Mouse (Mus musculus): Measurements from ENCODE around the gene Tead2. TPM values are rescaled to one million over a fixed set of nuclear protein-coding genes. Genes with fewer than 3 reads are reported as not detected.
A peak's percentile ranks its signal among the peaks of the same experiment; 100 is the strongest.

Gene Tead2
- polyA plus RNA-seq, 1 experiment from 2014 or later = 88.0 TPM

GRCm38 (mm10) chr7:45193871-45194785, 21.4 kb upstream of the Tead2 start:
- Histone ChIP-seq H3K4me3 (ENCODE audit: low read length) (no peak overlapping the region), H3K27ac (ENCODE audit: low read length) (no peak overlapping the region), H3K4me2 (ENCODE audit: low read depth, low read length) (no peak overlapping the region), H3K9me3 (replicated peaks; ENCODE audit: control insufficient read depth, low read length) (no peaks in the 10 kb centered on the region), H3K27me3 (ENCODE audit: control insufficient read depth, insufficient read depth, low read length) (peaks cover 3% of the 10 kb centered on the region), H3K4me1 (ENCODE audit: control insufficient read depth, insufficient read depth, low read length) (peaks cover 10% of the 10 kb centered on the region; the same call in 1 of the 2 replicates), H3K9ac (ENCODE audit: low read length) (no peak overlapping the region), H3K36me3 (ENCODE audit: control insufficient read depth, insufficient read depth) (no peaks in the 10 kb centered on the region)
- 73% methylated on average over 17 of the region's 17 CpGs for WGBS
- no peak for ATAC-seq (replicated peaks; ENCODE audit: extremely low read depth, insufficient read depth, low FRiP score)

GRCm38 (mm10) chr7:45195341-45196175, 20.0 kb upstream of the Tead2 start:
- no peak overlapping the region for H3K4me3 ChIP-seq (ENCODE audit: low read length)
- no peaks in the 10 kb centered on the region for H3K36me3 ChIP-seq (ENCODE audit: control insufficient read depth, insufficient read depth)
- H3K27me3 ChIP-seq (ENCODE audit: control insufficient read depth, insufficient read depth, low read length) = peaks cover 3% of the 10 kb centered on the region; the same call in 1 of the 2 replicates
- WGBS = 56% methylated on average over 13 of the region's 13 CpGs
- H3K9me3 ChIP-seq (replicated peaks; ENCODE audit: control insufficient read depth, low read length) = no peaks in the 10 kb centered on the region
- H3K4me2 ChIP-seq (ENCODE audit: low read depth, low read length) = no peak overlapping the region
- H3K27ac ChIP-seq (ENCODE audit: low read length) = no peak overlapping the region
- no peak overlapping the region for H3K9ac ChIP-seq (ENCODE audit: low read length)
- ATAC-seq (replicated peaks; ENCODE audit: extremely low read depth, insufficient read depth, low FRiP score) = no peak
- peaks cover 10% of the 10 kb centered on the region; the same call in 1 of the 2 replicates for H3K4me1 ChIP-seq (ENCODE audit: control insufficient read depth, insufficient read depth, low read length)

GRCm38 (mm10) chr7:45196176-45196535, 19.4 kb upstream of the Tead2 start:
- H3K27ac ChIP-seq (ENCODE audit: low read length) = no peak overlapping the region
- ATAC-seq (replicated peaks; ENCODE audit: extremely low read depth, insufficient read depth, low FRiP score) = no peak
- no peaks in the 10 kb centered on the region for H3K9me3 ChIP-seq (replicated peaks; ENCODE audit: control insufficient read depth, low read length)
- no peak overlapping the region for H3K9ac ChIP-seq (ENCODE audit: low read length)
- WGBS = 68% methylated on average over 4 of the region's 4 CpGs
- no peak overlapping the region for H3K4me2 ChIP-seq (ENCODE audit: low read depth, low read length)
- peaks cover 3% of the 10 kb centered on the region; the same call in 1 of the 2 replicates for H3K27me3 ChIP-seq (ENCODE audit: control insufficient read depth, insufficient read depth, low read length)
- H3K4me1 ChIP-seq (ENCODE audit: control insufficient read depth, insufficient read depth, low read length) = peaks cover 10% of the 10 kb centered on the region; the same call in 1 of the 2 replicates
- no peak overlapping the region for H3K4me3 ChIP-seq (ENCODE audit: low read length)
- H3K36me3 ChIP-seq (ENCODE audit: control insufficient read depth, insufficient read depth) = no peaks in the 10 kb centered on the region

GRCm38 (mm10) chr7:45196994-45197393, 18.6 kb upstream of the Tead2 start:
- H3K36me3 ChIP-seq (ENCODE audit: control insufficient read depth, insufficient read depth) = no peaks in the 10 kb centered on the region
- 68% methylated on average over 5 of the region's 5 CpGs for WGBS
- H3K27ac ChIP-seq (ENCODE audit: low read length) = no peak overlapping the region
- no peak overlapping the region for H3K9ac ChIP-seq (ENCODE audit: low read length)
- H3K27me3 ChIP-seq (ENCODE audit: control insufficient read depth, insufficient read depth, low read length) = peaks cover 3% of the 10 kb centered on the region; the same call in 1 of the 2 replicates
- H3K9me3 ChIP-seq (replicated peaks; ENCODE audit: control insufficient read depth, low read length) = no peaks in the 10 kb centered on the region
- H3K4me3 ChIP-seq (ENCODE audit: low read length) = no peak overlapping the region
- H3K4me1 ChIP-seq (ENCODE audit: control insufficient read depth, insufficient read depth, low read length) = peaks cover 6% of the 10 kb centered on the region; the same call in 1 of the 2 replicates
- ATAC-seq (replicated peaks; ENCODE audit: extremely low read depth, insufficient read depth, low FRiP score) = no peak
- no peak overlapping the region for H3K4me2 ChIP-seq (ENCODE audit: low read depth, low read length)

GRCm38 (mm10) chr7:45198435-45198834, 17.1 kb upstream of the Tead2 start:
- no peak overlapping the region for H3K4me3 ChIP-seq (ENCODE audit: low read length)
- WGBS = 11% methylated on average over 5 of the region's 5 CpGs
- H3K4me2 ChIP-seq (ENCODE audit: low read depth, low read length) = no peak overlapping the region
- H3K9ac ChIP-seq (ENCODE audit: low read length) = no peak overlapping the region
- H3K27ac ChIP-seq (ENCODE audit: low read length) = no peak overlapping the region
- no peak for ATAC-seq (replicated peaks; ENCODE audit: extremely low read depth, insufficient read depth, low FRiP score)
- peaks cover 3% of the 10 kb centered on the region; the same call in 1 of the 2 replicates for H3K27me3 ChIP-seq (ENCODE audit: control insufficient read depth, insufficient read depth, low read length)
- no peaks in the 10 kb centered on the region for H3K36me3 ChIP-seq (ENCODE audit: control insufficient read depth, insufficient read depth)
- H3K4me1 ChIP-seq (ENCODE audit: control insufficient read depth, insufficient read depth, low read length) = peaks cover 6% of the 10 kb centered on the region; the same call in 1 of the 2 replicates
- H3K9me3 ChIP-seq (replicated peaks; ENCODE audit: control insufficient read depth, low read length) = no peaks in the 10 kb centered on the region

GRCm38 (mm10) chr7:45198961-45199360, 16.6 kb upstream of the Tead2 start:
- H3K4me1 ChIP-seq (ENCODE audit: control insufficient read depth, insufficient read depth, low read length) = peaks cover 6% of the 10 kb centered on the region; the same call in 1 of the 2 replicates
- ATAC-seq (replicated peaks; ENCODE audit: extremely low read depth, insufficient read depth, low FRiP score) = no peak
- peaks cover 3% of the 10 kb centered on the region; the same call in 1 of the 2 replicates for H3K27me3 ChIP-seq (ENCODE audit: control insufficient read depth, insufficient read depth, low read length)
- H3K9ac ChIP-seq (ENCODE audit: low read length) = no peak overlapping the region
- no peak overlapping the region for H3K4me3 ChIP-seq (ENCODE audit: low read length)
- WGBS = 75% methylated on average over 11 of the region's 11 CpGs
- H3K4me2 ChIP-seq (ENCODE audit: low read depth, low read length) = no peak overlapping the region
- no peak overlapping the region for H3K27ac ChIP-seq (ENCODE audit: low read length)
- H3K36me3 ChIP-seq (ENCODE audit: control insufficient read depth, insufficient read depth) = no peaks in the 10 kb centered on the region
- no peaks in the 10 kb centered on the region for H3K9me3 ChIP-seq (replicated peaks; ENCODE audit: control insufficient read depth, low read length)

- Histone ChIP-seq H3K4me3 (ENCODE audit: low read length) (no peak overlapping the region), H3K27me3 (ENCODE audit: control insufficient read depth, insufficient read depth, low read length) (no peaks in the 10 kb centered on the region), H3K4me2 (ENCODE audit: low read depth, low read length) (no peak overlapping the region), H3K36me3 (ENCODE audit: control insufficient read depth, insufficient read depth) (no peaks in the 10 kb centered on the region), H3K9me3 (replicated peaks; ENCODE audit: control insufficient read depth, low read length) (no peaks in the 10 kb centered on the region), H3K4me1 (ENCODE audit: control insufficient read depth, insufficient read depth, low read length) (no peaks in the 10 kb centered on the region), H3K27ac (ENCODE audit: low read length) (peak overlapping the region; percentile 23; the same call in 1 of the 2 replicates), H3K9ac (ENCODE audit: low read length) (no peak overlapping the region)
- no peak for ATAC-seq (replicated peaks; ENCODE audit: extremely low read depth, insufficient read depth, low FRiP score)
- 26% methylated on average over 10 of the region's 10 CpGs for WGBS
Measured at GRCm38 (mm10) chr7:45202654-45203053, 12.9 kb upstream of the Tead2 start.

GRCm38 (mm10) chr7:45204380-45205143, 11.0 kb upstream of the Tead2 start, which contains the start of gene Ccdc155:
TSS of gene Ccdc155 (minus strand) at chr7:45204892.
- Histone ChIP-seq H3K4me1 (ENCODE audit: control insufficient read depth, insufficient read depth, low read length) (no peaks in the 10 kb centered on the region), H3K4me2 (ENCODE audit: low read depth, low read length) (peak within 1 kb of the TSS; percentile 71), H3K9ac (ENCODE audit: low read length) (peak within 1 kb of the TSS; percentile 50), H3K27me3 (ENCODE audit: control insufficient read depth, insufficient read depth, low read length) (no peaks in the 10 kb centered on the region), H3K36me3 (ENCODE audit: control insufficient read depth, insufficient read depth) (no peaks in the 10 kb centered on the region), H3K27ac (ENCODE audit: low read length) (no peak within 1 kb of the TSS), H3K4me3 (ENCODE audit: low read length) (peak within 1 kb of the TSS; percentile 51), H3K9me3 (replicated peaks; ENCODE audit: control insufficient read depth, low read length) (peaks cover 4% of the 10 kb centered on the region; the same call in 1 of the 2 replicates)
- peak; percentile 89 for ATAC-seq (replicated peaks; ENCODE audit: extremely low read depth, insufficient read depth, low FRiP score)
- WGBS = 8% methylated on average over 43 of the region's 44 CpGs
